Mouse (Mus musculus): ENCODE data around the gene Entpd5.
A peak's percentile ranks its signal among the peaks of the same experiment; 100 is the strongest.

Entpd5 gene

GRCm38 (mm10) chr12:84408819-84409507, at the start of gene Entpd5, which contains the start of gene Bbof1:
Gene Entpd5 (minus strand): TSS chr12:84409029.
Gene Bbof1 (plus strand): TSS chr12:84409071.
- peak; percentile 87 to 90 for DNase-seq (ENCODE audit: low spot score in 2 of 2)

DNA sequence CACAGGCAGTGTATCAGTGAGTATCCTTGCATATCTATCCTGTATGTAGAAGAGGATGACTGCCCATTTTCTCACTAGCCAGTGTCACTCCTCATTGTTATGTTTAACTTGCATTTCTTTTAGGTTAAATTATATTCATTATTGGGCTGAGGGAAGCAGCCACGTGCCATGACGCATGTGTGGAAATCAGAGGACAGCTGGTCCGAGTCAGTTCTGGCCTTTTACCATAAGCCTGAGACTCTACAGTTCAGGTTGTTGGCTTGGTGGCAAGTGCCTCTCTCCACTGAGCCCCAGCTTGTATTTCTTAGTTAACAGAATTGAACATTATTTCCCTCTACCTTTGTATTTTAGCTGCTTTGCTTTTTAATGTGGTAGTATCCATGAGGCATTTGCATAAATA, 48.1 kb upstream of the Entpd5 start:
- DNase-seq (ENCODE audit: low spot score in 2 of 2): no peak

DNA sequence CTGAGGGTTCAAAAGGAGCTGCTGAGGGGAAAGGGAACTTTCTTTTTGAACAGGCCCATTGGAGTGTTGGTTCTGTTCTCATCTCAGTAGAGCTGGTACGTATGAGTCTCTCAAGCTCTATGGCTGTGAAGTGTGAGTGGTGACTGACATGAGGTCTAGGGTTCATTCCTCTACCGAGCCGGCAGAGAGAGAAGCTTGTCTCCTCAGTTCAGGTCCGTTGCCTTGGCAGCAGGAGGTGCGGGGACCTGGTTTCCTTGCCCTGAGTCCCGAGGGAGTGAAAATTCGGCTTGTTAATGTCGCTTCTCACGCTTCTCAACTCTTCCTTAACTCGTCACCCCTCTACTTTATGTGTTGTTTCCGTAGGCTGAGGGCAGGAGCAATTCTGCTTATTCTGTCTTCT, 43.0 kb upstream of the Entpd5 start:
- no peak for DNase-seq (ENCODE audit: low spot score in 2 of 2)

GRCm38 (mm10) chr12:84450718-84451646, 42.2 kb upstream of the Entpd5 start, which contains the start of the genes Aldh6a1 and Lin52:
Gene Aldh6a1 (minus strand): TSS chr12:84451004.
Gene Lin52 (plus strand): TSS chr12:84451422.
- peak; percentile 100 for DNase-seq (ENCODE audit: low spot score in 2 of 2)

- no peak for DNase-seq (ENCODE audit: low spot score in 2 of 2)
These were observed 41.5 kb upstream of the Entpd5 start for GRCm38 (mm10) chr12:84450351-84450717.

DNA sequence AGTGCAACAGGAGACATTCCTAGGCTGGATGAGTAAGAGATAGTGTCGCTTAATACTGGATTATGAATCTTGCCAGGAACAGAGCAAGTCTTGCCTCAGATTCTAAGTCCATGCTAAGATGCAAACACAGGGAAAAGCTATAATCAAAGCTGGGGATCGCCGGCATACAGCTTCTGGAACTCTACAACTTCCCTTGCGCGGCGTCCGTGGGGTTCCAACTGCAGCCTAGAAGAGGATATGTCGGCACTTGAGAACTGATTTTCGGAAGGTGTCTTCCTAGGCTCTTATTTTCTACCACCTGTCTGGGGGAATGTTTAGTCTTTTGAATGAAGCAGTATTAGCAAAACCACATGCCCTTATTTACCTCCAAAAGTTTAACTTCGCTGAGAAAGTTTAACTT, 41.1 kb upstream of the Entpd5 start:
- peak in 1 of 2 experiments; percentile 3 for DNase-seq (ENCODE audit: low spot score in 2 of 2)

DNA sequence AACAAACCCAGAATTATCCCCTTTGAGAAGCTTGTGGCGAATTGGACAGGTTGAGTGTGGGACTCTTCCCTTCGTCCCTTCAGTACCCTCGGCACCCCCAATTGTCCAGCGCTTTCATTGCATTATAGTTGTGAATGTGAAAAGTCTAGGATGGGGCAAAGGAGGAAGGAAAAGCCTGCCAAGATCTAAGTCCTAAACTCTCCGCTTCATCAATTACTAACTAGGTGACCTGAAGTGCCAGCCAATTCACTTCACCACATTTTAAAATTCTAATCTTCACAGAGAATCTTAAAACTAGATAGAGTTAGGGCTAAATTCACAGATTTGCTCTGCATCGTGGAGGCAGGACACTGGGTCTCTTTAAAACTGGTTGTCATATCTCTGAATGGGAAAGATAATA, 39.4 kb upstream of the Entpd5 start:
- no peak for DNase-seq (ENCODE audit: low spot score in 2 of 2)

GRCm38 (mm10) chr12:84447386-84447785, 38.6 kb upstream of the Entpd5 start:
- no peak for DNase-seq (ENCODE audit: low spot score in 2 of 2)

DNA sequence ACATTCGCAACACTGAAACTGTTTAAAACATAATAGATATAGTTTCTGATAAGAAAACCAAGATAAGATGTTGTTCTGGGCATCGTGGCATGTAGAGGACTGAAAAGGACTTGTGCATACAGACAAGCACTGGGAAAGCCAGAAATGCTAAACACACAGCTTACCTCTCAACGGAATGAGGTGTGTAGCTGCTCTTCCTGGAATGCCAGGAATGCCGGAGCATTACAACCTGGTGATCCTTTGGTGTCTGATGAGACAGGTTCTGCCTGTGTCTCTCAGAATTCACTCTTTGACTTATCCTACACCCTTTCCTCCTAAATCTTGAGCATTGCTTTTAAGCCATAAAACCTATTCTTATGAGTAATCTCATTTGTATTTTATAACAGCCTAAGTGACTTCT, 33.7 kb upstream of the Entpd5 start:
- DNase-seq (ENCODE audit: low spot score in 2 of 2): no peak

DNA sequence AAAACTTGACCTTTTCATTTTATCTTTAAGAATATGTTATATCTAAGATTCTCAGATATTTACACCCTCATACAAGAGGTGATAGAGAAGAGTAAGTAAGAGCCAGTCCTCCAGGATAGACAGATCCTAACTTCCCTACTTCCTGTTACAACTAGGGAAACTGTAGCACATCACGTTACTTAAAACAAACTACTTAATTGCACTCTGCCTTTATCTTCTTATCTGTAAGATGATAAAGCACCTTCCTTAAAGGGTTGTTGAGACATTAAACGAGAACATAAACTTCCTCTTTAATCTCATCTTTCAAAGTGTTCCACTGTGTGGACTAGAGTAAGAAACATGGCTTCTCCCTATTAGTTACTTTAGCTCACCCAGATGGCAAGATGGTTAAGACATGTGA, 29.9 kb upstream of the Entpd5 start:
- DNase-seq (ENCODE audit: low spot score in 2 of 2): no peak

- no peak for DNase-seq (ENCODE audit: low spot score in 2 of 2)
These were observed 21.0 kb upstream of the Entpd5 start for GRCm38 (mm10) chr12:84429825-84430224.

DNA sequence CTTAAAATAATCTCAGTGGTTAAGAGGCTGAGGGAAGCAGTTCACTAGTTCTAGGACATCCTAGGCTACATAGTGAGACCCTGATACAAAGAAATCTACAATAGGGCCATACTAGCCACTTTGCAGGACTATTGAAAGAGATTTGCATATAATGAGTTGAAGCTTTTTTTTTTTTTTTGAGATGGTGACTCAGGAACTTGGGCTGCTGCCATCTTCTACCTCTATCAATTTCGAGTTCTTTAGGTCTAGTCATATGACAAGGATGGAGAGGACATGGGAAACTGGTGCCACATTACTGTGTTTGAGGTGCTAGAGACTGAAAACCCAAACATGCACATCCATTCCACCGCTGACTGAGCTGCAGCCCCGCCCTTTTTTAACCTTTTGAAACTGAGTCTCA, 15.2 kb upstream of the Entpd5 start:
- no peak for DNase-seq (ENCODE audit: low spot score in 2 of 2)

GRCm38 (mm10) chr12:84417605-84417922, 8.7 kb upstream of the Entpd5 start:
- no peak for DNase-seq (ENCODE audit: low spot score in 2 of 2)

DNA sequence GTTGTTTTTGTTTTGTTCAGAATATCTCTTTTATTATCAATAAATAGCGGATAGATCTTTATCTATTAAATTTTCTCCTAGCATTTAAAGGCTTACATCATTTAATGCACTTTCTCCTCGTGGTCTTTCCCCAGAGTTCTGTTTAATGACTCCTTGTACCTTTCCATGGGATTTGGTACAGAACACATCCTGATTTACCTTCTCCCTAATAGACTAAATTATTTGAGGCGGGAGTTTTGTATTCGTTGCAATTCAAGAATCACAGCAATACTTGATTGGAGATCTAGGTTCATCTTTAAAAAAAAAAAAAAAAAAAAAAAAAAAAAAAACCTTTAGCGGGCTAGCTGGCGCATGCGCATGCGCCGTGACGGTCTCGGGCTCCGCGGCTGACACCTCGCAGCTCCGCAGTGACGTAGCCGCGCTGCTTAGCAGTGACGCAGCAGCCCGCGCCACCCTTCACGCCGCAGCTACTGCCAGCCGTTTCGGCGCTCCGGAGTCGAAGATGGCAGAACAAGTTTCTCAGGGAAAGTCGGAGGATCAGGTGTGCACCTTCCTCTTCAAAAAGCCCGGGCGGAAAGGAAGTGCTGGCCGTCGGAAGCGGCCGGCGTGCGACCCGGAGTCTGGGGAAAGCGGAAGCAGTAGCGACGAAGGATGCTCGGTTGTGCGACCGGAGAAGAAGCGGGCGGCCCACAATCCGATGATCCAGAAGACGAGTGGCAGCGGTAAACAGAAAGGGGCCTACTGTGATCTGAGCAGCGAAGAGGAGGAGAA, 8.2 kb upstream of the Entpd5 start, which contains the start of gene Rnf113a2:
Rnf113a2 (plus strand) TSS at position 363 of the 771 bp plus-strand sequence.
- peak; percentile 74 to 81 for DNase-seq (ENCODE audit: low spot score in 2 of 2)

DNA sequence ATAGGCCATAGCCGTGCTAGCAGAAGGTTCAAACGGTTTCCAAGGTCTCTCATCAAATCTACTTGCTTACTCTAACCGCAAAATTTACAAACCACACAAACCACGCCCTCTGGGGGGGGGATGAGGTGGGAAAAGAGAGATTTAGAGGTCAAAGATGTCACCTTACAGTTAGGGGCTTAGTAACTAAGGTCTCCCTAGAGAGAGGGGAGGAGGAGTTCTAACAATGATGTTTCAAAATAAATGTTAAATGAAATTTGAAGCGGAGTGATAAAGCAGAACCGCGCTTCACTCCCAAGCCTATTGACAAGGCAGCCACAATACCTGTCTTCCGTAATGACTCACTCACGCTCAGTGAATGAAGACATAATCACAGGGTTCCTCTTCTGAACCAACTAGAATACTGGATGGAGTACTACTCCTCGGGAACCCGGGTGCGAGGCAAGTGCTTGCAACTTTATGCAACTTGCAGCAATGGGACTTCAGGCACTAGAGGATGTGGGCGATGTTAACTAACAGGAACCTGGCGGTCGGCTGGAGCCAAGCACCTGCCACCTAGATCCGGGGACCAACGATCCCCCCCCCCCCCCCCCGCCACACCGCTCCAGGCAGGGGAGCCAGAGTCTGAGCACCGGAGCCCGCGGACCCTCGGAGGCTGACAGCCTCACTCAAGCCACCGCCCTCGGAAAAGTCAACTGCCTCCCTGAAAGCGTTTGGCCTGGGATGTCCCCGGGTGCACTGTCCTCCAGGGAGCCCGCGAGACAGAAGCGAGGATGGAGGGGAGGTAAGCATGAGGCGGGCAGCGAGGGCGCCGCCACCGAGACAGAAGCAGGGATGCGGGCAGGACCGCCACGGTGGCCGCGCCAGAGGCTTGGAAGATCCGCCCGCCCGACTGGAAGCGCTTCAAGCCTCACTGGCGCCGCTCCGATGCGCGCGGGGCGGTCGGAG, 683 bp downstream of the Entpd5 start:
- peak in 1 of 2 experiments; percentile 6 for DNase-seq (ENCODE audit: low spot score in 2 of 2)

DNA sequence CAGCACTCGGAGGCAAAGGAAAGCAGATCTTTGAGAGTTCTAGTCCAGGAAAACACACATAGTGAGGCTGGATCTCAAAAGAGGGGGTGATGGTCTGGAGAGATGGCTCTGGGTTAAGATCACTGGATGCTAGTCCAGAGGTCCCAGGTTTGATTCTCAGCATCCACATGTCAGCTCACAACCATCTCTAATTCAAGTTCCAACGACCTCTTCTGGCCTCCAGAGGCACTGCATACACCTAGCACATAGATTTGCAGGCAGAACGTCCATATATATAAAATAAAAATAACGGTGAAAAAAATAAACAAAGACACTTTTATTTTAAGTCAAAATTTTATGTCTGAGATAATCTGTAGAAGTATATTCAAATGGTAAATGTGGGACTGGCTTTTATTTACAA, 1.6 kb downstream of the Entpd5 start:
- DNase-seq (ENCODE audit: low spot score in 2 of 2): no peak

GRCm38 (mm10) chr12:84404541-84404940, 4.3 kb downstream of the Entpd5 start:
- no peak for DNase-seq (ENCODE audit: low spot score in 2 of 2)

DNA sequence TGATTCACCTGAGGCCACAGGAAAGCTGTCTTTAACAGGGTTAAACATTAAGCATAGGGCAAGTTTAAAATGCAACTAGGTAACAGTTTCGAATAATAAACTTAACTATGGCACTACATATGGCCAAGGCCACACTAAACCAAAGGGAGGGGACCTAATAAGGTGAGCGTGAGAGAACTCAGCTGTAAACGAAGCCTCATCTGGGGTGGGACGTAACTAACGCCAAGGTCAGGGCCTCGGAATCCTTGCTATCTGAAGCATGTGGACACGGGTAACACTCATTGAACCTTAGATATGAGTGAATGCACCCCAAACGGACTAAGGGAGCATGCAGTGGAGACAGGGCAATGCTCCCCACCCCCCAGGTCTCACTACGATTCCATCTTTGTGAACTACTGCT, 5.9 kb downstream of the Entpd5 start:
- DNase-seq (ENCODE audit: low spot score in 2 of 2): no peak

DNA sequence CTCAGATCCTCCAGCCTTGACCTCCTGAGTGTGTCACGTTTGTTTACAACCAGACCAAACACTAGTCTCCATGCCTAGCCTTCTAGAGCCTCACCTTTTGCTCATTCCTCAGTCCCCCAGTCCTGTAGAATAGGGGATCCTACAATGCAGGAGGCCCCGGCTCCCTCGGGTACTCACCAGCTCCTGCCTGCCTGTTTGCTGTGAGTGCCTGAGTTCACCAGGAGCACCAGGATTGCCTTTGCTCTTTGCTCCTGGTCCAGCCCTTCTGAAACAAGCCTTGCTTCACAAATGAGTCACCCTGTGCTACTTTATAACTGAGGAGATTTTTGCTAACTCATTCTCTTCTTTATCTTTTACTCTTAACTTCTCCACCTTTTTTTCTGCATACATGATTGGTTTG, 8.2 kb downstream of the Entpd5 start:
- no peak for DNase-seq (ENCODE audit: low spot score in 2 of 2)

DNA sequence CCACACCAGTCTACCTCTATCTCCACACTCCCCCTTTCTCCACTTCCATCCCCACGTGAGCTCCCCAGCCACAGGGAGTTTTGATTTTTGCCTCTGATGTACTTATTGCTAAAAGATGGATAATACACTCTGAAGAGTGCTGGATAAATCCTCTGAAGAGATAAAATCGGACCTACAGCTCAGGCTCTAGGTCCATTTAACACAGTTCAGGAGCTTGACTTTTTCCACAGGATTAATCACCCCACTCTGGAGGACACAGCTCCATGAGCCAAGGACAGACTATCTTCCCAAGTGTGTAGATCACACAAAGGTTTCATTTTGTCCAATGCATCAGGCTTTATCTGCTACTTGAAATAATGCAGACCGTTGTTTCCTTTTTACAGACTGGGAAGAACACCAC, 8.8 kb downstream of the Entpd5 start:
- no peak for DNase-seq (ENCODE audit: low spot score in 2 of 2)

- DNase-seq (ENCODE audit: low spot score in 2 of 2): no peak
These were observed 9.2 kb downstream of the Entpd5 start for GRCm38 (mm10) chr12:84399663-84400062.

Data from heart, adult 9 months (tissue).